In the genomic region with DNA sequence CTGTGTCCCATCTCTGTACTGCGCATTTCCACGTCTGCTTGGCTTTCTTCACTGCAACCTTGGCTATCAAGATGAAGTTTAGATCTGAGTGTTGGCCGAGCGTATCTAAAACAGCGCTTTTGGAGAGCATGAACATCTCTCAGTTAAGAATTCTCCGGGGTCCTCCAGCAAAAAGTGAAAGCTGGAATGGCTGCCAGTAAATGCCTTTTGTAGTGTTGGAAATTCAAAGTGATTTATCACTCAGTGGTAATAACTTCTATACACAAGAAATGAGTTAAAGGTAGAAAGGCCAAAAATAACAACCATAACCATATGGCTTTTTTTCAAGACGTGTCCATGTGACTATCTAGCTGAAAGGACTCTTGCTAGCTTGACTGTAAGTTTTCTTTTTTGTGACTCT, we compare ENCODE assay signal across 23 mouse cellular contexts. TPM values are rescaled to one million over a fixed set of nuclear protein-coding genes. Genes with fewer than 3 reads are reported as not detected.
DNase-seq lines count a peak whose midpoint lies in the region; ATAC-seq and TF ChIP-seq lines count a peak whose summit lies in the region.
"Had no signal": no experiment of that assay in that cellular context is flagged by ENCODE, and none has a peak within 500 bp of the region (broad histone marks: within the 10 kb centered on the region; RNA-seq: fewer than 3 reads in every experiment).

No protein-coding gene starts in this region.

- peaks cover 20% of the 10 kb centered on the region for H3K4me1 ChIP-seq in kidney, embryonic 14.5 days (ENCODE audit: control insufficient read depth, insufficient read depth, low read length)
- H3K4me1 ChIP-seq in kidney, adult 2 months (ENCODE audit: control insufficient read depth, insufficient read depth, low read length): no peaks in the 10 kb centered on the region
- peaks cover 29% of the 10 kb centered on the region for H3K4me1 ChIP-seq in limb, embryonic 13.5 days
- peaks cover 24% of the 10 kb centered on the region for H3K4me1 ChIP-seq in limb, embryonic 10.5 days
- H3K4me1 ChIP-seq in embryonic fibroblast, embryonic 13.5 days (ENCODE audit: control insufficient read depth, insufficient read depth, low read length): peaks cover 6% of the 10 kb centered on the region
- H3K4me1 ChIP-seq in stomach, embryonic 15.5 days: peaks cover 7% of the 10 kb centered on the region

- no peaks in the 10 kb centered on the region for H3K36me3 ChIP-seq in kidney, embryonic 14.5 days (ENCODE audit: control insufficient read depth, insufficient read depth, low read length)
- H3K36me3 ChIP-seq in kidney, adult 2 months (ENCODE audit: control insufficient read depth, insufficient read depth, low read length): no peaks in the 10 kb centered on the region
- H3K36me3 ChIP-seq in limb, embryonic 13.5 days: peaks cover 4% of the 10 kb centered on the region; the same call in 1 of the 2 replicates
- peaks cover 10% of the 10 kb centered on the region; the same call in 1 of the 2 replicates for H3K36me3 ChIP-seq in limb, embryonic 10.5 days
- no peaks in the 10 kb centered on the region for H3K36me3 ChIP-seq in stomach, embryonic 15.5 days
- H3K36me3 ChIP-seq: forebrain, embryonic 12.5 days; heart, embryonic 10.5 days had no signal

- H3K27ac ChIP-seq in kidney, embryonic 14.5 days (ENCODE audit: low read depth, low read length): peak overlapping the region; percentile 74
- no peak overlapping the region for H3K27ac ChIP-seq in kidney, adult 2 months (ENCODE audit: insufficient read depth, low read depth, low read length)
- H3K27ac ChIP-seq in limb, embryonic 13.5 days: 0 out of 2 replicates have a peak overlapping the region, but pooled peaks have one; percentile 7
- H3K27ac ChIP-seq in limb, embryonic 10.5 days: no peak overlapping the region
- H3K27ac ChIP-seq in embryonic fibroblast, embryonic 13.5 days (ENCODE audit: insufficient read depth, low read length): peak overlapping the region; percentile 74
- H3K27ac ChIP-seq in stomach, embryonic 15.5 days: 0 out of 2 replicates have a peak overlapping the region, but pooled peaks have one; percentile 8
- H3K27ac ChIP-seq: forebrain, embryonic 12.5 days; heart, embryonic 10.5 days; hindbrain, embryonic 10.5 days; hindbrain, postnatal 0 days; midbrain, embryonic 12.5 days had no signal

- 0 out of 2 replicates have a peak, but pooled peaks cover 8% of the 10 kb centered on the region for H3K9me3 ChIP-seq in kidney, embryonic 14.5 days (ENCODE audit: control insufficient read depth, low read length)
- no peaks in the 10 kb centered on the region for H3K9me3 ChIP-seq in limb, embryonic 13.5 days
- no peaks in the 10 kb centered on the region for H3K9me3 ChIP-seq in limb, embryonic 10.5 days (replicated peaks)
- no peaks in the 10 kb centered on the region for H3K9me3 ChIP-seq in stomach, embryonic 15.5 days
- H3K9me3 ChIP-seq: forebrain, embryonic 12.5 days; heart, embryonic 10.5 days had no signal

- no peak for TF ChIP-seq CTCF in kidney, adult 2 months (conservative IDR thresholded peaks at IDR 0.05; ENCODE audit: insufficient read depth, insufficient read length, low read depth, low read length)
- TF ChIP-seq CTCF in embryonic fibroblast, embryonic 13.5 days (IDR thresholded peaks at IDR 0.05; ENCODE audit: borderline replicate concordance, insufficient read depth, low read length): no peak

- ATAC-seq in kidney, embryonic 14.5 days (ENCODE audit: low FRiP score, low TSS enrichment): peak; percentile 33; the same call in 1 of the 2 replicates
- no peak for ATAC-seq in limb, embryonic 13.5 days (ENCODE audit: low FRiP score, low read depth)
- ATAC-seq in stomach, embryonic 15.5 days (ENCODE audit: insufficient read depth, low FRiP score, low read depth): no peak
- ATAC-seq: hindbrain, postnatal 0 days had no signal

- DNase-seq in kidney, adult 2 months: no peak
- DNase-seq in limb, embryonic 10.5 days (ENCODE audit: low spot score): no peak
- DNase-seq in cerebellum, postnatal 14 days: no peak
- DNase-seq in layer of hippocampus, adult 9-10 months (ENCODE audit: low spot score): no peak
- DNase-seq: adrenal gland, postnatal 25 days; cerebellum, adult 9-10 months; heart, postnatal 10 days; kidney, adult 18-20 months; layer of hippocampus, adult 9-11 months; lung, adult 18-20 months; lung, postnatal 14 days; thymus, postnatal 25 days had no signal

- H3K9ac ChIP-seq in kidney, embryonic 14.5 days (ENCODE audit: low read depth, low read length): no peak overlapping the region
- H3K9ac ChIP-seq in limb, embryonic 13.5 days: no peak overlapping the region
- H3K9ac ChIP-seq in stomach, embryonic 15.5 days: no peak overlapping the region
- H3K9ac ChIP-seq: forebrain, embryonic 12.5 days; midbrain, embryonic 12.5 days had no signal

- no peak for TF ChIP-seq POLR2A in kidney, adult 2 months (IDR thresholded peaks at IDR 0.05; ENCODE audit: low read depth, low read length)
- TF ChIP-seq POLR2A in embryonic fibroblast, embryonic 13.5 days (IDR thresholded peaks at IDR 0.05; ENCODE audit: low read depth, low read length): no peak

- 60% methylated on average over 7 of the region's 7 CpGs for WGBS in kidney, embryonic 14.5 days
- WGBS in kidney, adult 2 months: 75% methylated on average over 7 of the region's 7 CpGs
- 71% methylated on average over 7 of the region's 7 CpGs for WGBS in limb, embryonic 13.5 days
- WGBS in limb, embryonic 10.5 days: 92% methylated on average over 7 of the region's 7 CpGs
- 57% methylated on average over 7 of the region's 7 CpGs for WGBS in stomach, embryonic 15.5 days

- peak overlapping the region; percentile 17; the same call in 1 of the 2 replicates for H3K4me2 ChIP-seq in kidney, embryonic 14.5 days (replicated peaks; ENCODE audit: low read depth, low read length)
- no peak overlapping the region for H3K4me2 ChIP-seq in limb, embryonic 13.5 days (replicated peaks)
- no peak overlapping the region for H3K4me2 ChIP-seq in stomach, embryonic 15.5 days
- H3K4me2 ChIP-seq: forebrain, embryonic 12.5 days; liver, embryonic 11.5 days; midbrain, embryonic 12.5 days had no signal

- no peaks in the 10 kb centered on the region for H3K27me3 ChIP-seq in kidney, embryonic 14.5 days (ENCODE audit: control insufficient read depth, insufficient read depth, low read length)
- no peaks in the 10 kb centered on the region for H3K27me3 ChIP-seq in kidney, adult 2 months (replicated peaks; ENCODE audit: control insufficient read depth, insufficient read depth, low read length)
- no peaks in the 10 kb centered on the region for H3K27me3 ChIP-seq in limb, embryonic 13.5 days
- H3K27me3 ChIP-seq in limb, embryonic 10.5 days (ENCODE audit: low read depth, poor library complexity, severe bottlenecking): no peaks in the 10 kb centered on the region
- H3K27me3 ChIP-seq in stomach, embryonic 15.5 days (replicated peaks): no peaks in the 10 kb centered on the region
- H3K27me3 ChIP-seq: forebrain, embryonic 12.5 days; midbrain, embryonic 12.5 days had no signal

- H3K4me3 ChIP-seq in kidney, embryonic 14.5 days (ENCODE audit: low read length): no peak overlapping the region
- H3K4me3 ChIP-seq in kidney, adult 2 months (ENCODE audit: insufficient read depth, low read depth, low read length): no peak overlapping the region
- no peak overlapping the region for H3K4me3 ChIP-seq in limb, embryonic 13.5 days
- H3K4me3 ChIP-seq in limb, embryonic 10.5 days: no peak overlapping the region
- H3K4me3 ChIP-seq in embryonic fibroblast, embryonic 13.5 days (ENCODE audit: insufficient read depth, low read length): no peak overlapping the region
- no peak overlapping the region for H3K4me3 ChIP-seq in stomach, embryonic 15.5 days (replicated peaks)
- H3K4me3 ChIP-seq: erythroblast, embryonic 14.5 days; forebrain, embryonic 12.5 days; heart, embryonic 10.5 days; hindbrain, embryonic 10.5 days; midbrain, embryonic 12.5 days had no signal

RNA-seq across cellular contexts. Expression of a gene that starts 46.1 kb away (rescaled TPM):
- 18.7 and 25.0 TPM in 2 replicates for polyA plus RNA-seq in kidney, embryonic 14.5 days (2014; fragmentation: Nextera tagmentation; extraction: Ambion mirVana)
- 61.0 and 69.3 TPM in 2 replicates for polyA plus RNA-seq in kidney, adult 2 months (2012; rRNA removed)
- 32.6 and 33.4 TPM in 2 replicates for polyA plus RNA-seq in limb, embryonic 13.5 days (2015; fragmentation: Nextera tagmentation; extraction: Ambion mirVana)
- polyA plus RNA-seq in limb, embryonic 10.5 days (2016; fragmentation: Nextera tagmentation; extraction: Ambion mirVana): 43.3 and 44.9 TPM in 2 replicates
- polyA plus RNA-seq in embryonic fibroblast, embryonic 13.5 days (2011; ENCODE audit: insufficient read length, low read depth, missing spikeins): 27.6 and 37.6 TPM in 2 replicates
- 12.7 and 13.0 TPM in 2 replicates for polyA plus RNA-seq in stomach, embryonic 15.5 days (2015; fragmentation: Nextera tagmentation; extraction: Ambion mirVana)

Comparison
In these comparisons a context has a peak if more than half of its experiments do, and no peak if none do; other contexts are left out.
1. H3K27ac ChIP-seq: peak in kidney, embryonic 14.5 days (single experiment), limb, embryonic 13.5 days (single experiment), embryonic fibroblast, embryonic 13.5 days (single experiment) and stomach, embryonic 15.5 days (single experiment); none in kidney, adult 2 months (single experiment) and limb, embryonic 10.5 days (single experiment).